Mouse (Mus musculus): ENCODE measurements around the gene Tor1aip1.

GRCm38 (mm10) chr1:156046688-156047087 is 10.4 kb upstream of the Tor1aip1 start:
- TF ChIP-seq CTCF (IDR thresholded peaks at IDR 0.05; ENCODE audit: low read depth) (no peak), EP300 (IDR thresholded peaks at IDR 0.05; ENCODE audit: low read depth) (no peak)
